Mouse (Mus musculus): ENCODE measurements around the gene Ndufb6.

Ndufb6 gene

DNA sequence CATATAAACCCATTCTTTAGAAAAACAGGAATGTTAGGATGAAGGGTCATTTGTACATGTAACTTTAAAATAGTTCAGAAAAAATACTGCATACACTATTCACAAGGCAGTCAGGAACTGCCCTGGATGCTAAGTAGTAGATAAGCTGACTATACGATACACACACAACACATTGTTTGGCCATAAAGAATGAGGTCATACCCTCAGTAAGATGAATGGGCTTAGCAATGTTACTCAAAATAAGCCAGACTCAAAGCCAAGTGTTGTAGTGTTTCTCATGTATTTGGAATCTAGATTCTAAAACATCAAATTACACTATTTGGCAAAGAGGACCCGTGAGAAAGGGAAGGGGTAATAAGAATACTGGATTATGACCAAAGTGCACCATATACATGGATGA is 25.5 kb downstream of the Ndufb6 start:
- DNase-seq, result no peak

DNA sequence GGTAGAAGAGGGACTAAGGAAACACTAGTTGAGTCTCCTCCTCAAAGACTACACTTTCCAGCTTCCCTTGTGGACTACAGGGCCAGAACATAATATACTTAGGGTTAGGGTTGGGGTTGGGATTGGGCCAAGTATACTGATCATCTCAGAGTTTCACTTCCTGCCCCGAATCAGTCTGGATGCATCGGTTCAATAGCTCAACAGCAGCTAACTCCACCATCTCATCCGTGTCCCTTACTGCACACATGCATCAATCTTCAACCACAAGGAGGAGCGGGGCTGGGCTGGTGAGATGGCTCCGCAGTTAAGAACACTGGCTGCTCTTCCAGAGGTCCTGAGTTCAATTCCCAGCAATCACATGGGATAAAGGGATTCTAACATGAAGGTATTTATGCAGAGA is 28.2 kb downstream of the Ndufb6 start:
- no peak for DNase-seq

DNA sequence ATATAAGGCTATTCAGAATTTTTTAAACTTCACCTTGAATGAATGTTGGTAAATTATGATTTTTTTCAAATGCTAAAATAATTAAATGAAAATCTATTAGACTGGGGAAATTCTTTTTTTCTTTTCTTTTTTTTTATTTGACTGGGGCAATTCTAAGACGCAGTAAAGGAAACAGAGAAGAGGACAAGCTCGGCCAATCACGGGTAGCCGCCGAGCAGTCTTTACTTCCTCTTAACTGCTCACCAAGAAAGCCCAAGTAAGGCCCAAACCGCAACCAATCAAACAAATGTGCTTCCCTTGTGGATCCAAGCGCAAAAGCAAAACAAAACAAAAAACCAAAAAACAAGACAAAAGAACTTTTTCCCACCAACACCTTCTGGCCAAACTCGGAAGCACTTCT is 35.2 kb downstream of the Ndufb6 start:
- DNase-seq, result no peak

DNA sequence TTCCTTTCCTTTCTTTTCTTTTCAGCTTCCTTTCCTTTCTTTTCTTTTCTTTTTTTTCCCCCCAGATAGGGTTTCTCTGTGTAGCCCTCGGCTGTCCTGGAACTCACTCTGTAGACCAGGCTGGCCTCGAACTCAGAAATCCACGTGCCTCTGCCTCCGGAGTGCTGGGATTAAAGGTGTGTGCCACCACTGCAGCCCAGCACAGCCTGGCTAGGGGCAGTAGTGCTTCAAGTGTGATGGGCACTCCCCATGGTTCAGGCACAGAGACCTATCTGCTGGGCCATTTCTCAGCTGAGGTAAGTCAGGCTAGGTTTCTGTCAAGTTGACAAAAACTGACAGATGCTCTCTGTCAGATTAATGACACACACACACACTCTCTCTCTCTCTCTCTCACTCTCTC is 36.2 kb downstream of the Ndufb6 start:
- no peak for DNase-seq

DNA sequence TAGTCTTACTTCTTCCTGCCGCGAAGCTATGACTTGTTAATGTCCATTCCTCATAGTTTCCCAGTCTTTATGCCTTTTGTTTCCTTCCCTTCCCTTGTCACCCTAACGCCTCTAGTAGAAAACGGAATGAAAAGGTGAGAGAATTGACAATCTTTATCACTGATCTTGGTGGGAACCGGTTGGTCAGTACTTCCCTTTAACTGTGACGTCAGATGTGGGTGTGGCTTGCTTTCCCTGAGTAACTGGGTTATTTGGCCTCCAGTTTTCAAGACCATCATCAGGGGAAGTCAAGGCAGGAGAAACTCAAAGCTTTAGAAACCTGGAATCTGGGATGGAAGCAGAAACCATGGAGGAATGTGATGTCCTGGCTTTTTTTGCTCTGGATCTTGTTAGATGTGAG is 37.3 kb downstream of the Ndufb6 start:
- peak; percentile 31 for DNase-seq

DNA sequence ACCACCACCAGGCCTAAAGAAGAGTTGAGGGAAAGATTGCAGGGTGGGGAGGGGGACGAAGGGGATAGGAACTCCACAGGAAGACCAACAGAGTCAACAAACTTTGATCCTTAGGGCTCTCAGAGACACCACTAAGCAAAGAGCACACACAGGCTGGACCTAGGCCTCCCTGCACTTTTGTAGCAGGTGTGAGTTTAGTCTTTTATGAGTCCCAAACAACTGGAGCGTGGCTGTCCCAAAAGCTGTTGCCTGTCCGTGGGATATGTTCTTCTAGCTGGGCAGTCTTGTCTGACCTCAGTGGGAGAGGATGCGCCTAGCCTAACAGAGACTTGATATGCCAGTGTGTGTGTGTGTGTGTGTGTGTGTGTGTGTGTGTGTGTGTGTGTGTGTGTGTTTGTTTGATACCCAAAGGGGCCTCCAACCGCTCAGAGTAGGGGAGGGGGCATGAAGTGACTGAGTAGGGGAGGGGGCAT is 38.9 kb downstream of the Ndufb6 start:
- no peak for DNase-seq

DNA sequence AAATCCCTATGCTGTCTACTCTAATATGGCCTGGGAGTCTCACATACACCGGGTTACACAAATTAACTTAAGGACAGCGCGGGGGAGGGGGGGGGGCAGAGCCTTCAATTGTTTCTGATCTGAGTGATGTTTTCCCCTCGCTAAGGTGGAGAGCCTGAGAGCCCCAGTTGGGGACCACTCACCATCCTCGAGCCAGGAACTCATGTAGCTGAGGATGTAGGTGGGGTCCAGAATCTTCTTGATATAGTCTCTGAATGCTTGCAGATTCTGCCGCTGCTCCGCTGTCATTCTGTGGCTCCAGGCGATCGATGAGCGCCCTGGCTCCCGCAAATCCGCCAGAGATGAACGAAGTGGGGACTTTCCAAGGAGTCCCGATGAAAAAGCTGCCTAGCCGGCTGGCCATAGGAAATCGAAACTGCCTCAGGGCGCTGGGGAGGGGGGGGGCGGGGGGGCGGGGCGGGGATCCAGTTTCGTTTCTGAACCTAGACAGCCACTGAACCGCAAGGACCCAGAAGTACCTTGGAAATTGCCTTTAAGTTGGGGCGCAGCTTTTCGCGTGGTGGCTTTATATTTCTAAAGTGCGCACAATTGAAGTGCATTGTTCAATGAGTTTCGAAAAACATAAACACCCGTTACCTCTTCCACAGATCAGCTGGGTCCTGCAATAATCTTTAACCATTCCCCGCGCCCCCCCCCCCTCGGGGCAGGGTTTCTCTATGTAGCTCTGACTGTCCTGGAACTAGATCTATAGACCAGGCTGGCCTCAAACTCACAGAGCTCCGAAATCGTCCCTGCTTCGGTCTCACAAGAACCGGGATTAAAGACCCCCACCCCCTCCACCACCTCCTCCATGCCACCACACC is 39.6 kb downstream of the Ndufb6 start, which contains the start of gene Ddx58:
Ddx58 (minus strand) TSS at position 420 of the 863 bp plus-strand sequence.
- peak; percentile 54 for DNase-seq

DNA sequence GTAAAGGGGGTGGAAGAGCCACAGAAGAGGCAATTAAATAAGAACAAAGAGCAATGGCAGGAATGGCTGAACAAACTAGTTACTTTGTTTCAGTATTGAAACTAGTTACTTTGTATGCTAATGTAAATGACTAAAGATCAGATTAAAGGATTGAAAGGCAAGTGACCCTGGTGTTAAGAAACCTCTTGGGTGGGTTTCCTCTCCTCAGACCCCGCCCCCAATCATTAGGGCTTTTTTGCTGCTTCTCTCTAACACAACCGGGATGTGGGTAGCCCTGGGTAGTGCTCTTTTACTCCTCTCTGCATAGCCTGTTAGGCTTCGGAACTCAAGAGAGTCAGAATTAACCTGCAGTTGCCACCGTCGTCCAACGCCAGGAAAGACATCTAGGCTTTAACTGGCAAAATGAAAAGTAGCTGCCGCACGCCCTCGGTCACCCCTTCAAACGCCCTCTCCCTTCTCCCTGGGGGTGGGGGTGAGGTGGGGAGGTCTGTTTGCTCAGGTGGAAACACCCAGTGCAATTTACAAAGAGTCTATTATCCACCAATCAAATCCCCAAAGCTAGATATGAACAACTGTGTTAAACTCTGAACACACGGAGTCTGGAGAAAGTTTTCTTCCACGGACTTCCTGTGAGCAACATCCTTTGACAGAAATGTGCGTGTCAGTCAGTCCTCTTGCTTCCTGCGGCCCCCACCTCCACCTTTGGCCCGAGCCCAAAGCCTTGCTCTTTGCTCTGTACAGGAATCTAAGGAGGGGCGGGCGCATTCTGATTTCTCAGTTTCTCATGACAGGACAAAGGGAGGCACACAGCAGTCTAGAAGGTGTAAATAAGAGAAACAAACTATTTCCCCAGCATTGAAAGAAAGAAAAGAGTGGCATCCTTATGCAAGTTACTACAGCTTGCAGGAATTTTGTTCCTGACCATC is 40.5 kb downstream of the Ndufb6 start:
- DNase-seq, result peak; percentile 43

DNA sequence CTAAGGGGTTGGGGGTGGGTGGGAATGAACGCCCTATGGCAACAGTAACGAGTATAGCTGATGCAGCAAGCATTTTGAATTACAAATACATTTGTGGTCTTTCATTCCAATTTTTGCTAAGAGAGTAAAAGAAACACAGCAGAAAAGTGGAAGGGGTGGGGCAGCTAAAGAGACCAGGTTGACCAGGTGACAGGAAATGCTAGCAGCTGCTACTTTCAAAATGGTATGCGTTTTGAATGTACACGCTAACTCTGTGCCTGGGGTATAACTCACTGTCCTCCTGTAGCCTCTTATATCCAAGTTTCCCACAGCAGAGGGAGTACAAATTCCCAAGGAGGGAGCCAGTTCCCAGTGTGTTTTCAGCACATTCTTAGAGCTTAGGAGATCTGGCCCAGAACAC is 42.4 kb downstream of the Ndufb6 start:
- no peak for DNase-seq

DNA sequence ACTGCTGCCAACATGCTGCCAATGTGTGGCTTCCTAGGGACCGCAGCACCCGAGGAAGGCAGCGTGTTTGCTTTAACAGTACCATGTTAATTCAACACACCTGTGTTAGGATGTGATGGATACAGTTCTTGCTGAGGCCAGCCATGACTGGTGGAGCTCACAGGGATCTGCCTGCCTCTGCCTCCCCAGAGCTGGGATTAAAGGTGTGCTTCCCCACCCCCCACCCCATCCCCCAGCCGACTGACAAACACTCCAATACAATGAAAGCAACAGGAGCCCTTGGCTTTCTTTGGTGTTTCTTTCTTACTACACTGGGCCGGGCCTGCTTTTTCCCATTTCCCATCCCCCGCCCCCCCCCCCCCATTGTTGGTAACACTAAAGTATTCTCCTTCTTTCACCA is 45.0 kb downstream of the Ndufb6 start:
- DNase-seq, result no peak

DNA sequence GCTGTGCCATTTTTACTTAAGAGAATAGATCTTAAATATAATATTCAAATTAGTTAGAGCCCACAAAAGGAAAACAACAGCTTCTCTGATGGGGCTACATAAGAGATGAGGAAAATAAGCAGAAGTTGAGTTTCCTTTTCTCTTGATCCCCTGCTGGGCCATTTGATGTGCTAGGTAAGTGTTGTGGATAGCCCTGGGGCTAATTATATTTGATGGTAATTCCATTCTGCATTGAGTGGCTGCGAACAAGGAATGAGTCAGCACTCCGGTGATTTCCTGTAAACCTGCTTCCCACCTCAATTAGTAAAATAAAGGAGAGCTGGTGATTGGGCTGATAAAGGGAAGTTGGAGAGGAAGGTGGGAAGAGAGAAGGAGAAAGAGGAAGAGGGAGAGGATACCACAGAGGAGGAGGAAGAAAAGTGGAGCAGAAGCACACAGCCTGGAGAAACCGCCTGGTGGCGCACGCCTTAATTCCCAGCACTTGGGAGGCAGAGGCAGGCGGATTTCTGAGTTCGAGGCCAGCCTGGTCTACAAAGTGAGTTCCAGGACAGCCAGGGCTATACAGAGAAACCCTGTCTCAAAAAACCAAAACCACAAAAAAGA is 46.1 kb downstream of the Ndufb6 start:
- no peak for DNase-seq

DNA sequence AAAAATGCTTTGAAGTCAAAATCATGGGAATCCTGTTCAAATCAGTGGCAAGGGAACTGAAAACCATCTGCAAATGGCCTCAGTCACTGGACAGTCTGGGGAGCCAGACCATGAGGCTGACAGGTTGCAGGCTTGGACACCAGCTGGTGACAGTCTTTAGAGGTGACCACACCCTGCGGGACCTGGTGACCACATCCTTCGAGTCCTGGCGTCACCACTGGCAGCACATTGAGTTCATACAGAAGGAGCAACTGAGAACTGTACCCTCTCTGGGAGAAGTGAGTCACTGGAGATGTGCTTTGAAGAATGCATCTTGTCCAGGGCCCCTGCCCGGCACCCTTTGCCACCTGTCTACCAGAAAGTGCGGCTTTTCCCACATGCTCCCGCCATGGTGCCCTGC is 49.5 kb downstream of the Ndufb6 start:
- DNase-seq, result no peak

DNA sequence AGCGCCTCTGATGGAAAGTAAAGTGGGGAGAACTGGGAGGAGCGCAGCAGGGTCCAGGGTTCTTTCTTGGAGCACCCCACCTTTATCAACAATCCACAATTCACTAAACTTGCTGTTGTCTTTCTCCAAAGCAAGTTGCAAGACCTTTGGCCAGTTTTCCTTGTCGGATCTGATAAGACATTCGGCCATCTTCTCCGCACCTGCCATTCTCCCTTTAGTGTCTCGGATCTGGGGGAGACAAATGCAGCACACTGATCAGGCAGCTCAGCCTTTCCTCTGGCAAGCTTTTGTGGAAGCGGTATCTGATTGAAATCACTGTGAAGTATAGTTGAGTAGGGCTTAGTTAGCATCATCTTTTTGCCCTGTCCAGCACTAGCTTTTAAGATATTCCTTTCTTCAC is 51.3 kb downstream of the Ndufb6 start:
- DNase-seq, result no peak

DNA sequence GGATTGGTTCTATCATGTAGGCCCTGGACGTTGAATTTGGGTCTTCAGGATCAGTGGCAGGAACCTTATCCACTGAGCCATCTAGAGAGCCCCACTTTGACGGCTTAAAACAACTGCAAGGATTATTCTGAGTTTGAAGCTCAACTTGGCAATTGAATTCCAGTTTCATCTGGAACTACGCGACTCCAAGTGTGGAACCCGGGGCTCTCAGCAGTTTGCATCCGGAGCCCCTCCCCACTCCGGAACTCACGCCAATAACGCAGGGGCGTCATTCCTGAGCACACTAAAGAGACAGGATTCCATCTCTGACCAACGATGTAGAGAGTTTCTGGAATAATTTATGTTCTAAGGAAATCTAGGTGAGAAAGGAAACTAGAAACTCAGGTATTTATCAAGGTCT is 52.1 kb downstream of the Ndufb6 start:
- no peak for DNase-seq

DNA sequence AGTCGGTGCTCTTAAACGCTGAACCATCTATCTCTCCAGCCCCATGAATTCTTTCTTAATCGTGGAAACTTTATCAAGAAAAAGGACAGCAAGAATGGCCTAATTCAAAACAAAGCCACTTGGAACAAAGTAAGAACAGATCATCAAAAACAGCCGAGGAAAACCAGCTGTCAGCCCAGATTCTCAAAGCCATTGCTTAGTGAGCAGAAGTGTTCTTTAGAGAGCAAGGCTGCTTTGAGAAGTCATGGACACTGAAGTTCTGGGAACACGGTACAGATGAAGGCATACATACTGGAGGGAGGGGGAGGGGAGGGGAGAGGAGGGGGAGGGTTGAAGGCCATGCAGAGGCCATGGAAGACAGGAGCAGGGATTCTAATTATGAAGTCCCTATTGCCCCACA is 53.1 kb downstream of the Ndufb6 start:
- no peak for DNase-seq

DNA sequence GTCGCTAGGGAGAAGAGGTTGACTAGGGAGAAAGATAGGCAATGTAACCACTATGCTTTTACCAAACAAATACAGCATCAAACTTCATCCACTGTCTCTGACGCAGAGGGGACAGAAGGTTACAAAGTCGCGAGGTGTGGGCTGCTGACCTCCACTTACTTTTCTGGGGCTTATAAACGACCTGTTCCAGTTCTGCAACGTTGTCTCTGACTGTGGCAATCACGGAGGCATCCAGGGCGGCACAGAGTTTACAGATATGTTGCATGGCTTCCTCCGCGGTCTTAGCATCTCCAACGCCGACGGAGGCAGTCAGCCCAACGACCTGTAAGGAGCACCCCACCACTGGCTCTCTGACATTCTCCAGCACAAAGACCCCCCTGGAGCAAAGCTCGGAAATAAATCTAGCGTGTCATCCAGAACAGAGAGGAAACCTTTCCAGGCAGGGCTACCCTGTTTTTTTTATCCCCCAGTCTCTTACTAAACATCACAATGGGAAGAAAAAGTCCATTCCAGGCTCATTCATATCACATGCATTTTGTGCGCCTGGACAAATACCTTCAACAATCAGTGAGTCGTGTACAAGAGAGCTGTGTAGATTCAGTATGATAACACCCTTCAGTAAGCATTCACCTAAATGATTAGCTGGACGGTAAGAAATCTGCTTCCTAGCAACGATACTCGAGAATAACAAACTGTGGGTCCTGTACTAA is 57.2 kb downstream of the Ndufb6 start:
- peak; percentile 8 for DNase-seq

DNA sequence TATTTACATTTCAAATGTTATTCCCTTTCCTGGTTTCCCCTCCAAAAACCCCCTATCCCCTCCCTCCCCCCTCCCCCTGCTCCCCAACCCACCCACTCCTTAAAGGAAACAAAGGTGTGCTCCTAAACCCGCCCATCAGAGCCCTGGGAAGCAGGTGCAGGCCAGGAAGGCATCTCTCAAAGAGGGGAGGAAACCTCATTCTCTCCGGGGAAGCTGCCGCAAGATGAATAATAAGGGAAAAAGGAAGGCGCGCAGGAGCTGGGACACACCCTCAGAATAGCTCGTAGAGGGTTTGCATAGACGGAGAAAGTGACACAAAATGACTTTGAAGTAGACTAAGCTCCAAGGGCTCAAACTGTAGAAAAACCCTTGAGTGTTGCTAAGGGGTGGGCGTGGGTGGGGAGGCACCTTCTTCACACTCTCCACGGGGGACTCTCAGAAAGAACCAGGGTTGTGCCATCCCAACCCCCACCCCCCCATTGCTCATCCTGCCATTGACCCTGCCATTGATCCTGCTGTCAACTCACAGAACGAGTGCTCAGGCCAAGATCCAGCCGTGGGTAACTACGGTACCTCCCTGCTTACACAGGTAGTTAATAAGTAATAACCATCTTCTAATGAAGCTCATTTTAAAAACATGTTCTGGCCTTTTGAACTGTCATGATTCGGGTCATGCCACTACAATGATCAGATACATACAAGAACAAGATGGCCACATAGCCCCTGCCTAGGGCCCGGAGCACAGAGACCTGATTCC is 58.0 kb downstream of the Ndufb6 start:
- no peak for DNase-seq

Data from retina, postnatal 1 day (tissue).